ENCODE assay signal across 29 mouse cellular contexts in the genomic region with DNA sequence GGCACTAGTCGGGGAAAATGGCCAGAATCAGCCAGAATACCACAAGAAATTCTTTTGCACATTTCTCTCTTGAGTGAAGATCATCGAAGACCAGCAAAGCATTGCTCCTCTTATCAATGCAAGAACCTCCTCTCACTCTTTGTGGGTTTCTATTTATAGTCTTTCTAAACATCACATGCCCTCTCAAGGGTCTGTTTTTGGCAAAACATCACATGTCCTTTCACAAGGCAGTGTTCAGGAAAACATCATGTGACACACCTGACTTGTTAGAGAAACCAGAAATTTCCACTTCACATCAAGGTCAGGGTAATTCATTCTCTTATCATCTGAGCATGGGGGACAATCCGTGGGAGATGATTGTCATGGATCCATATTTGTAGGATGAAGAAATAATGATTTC. TPM values are rescaled to one million over a fixed set of nuclear protein-coding genes. Genes with fewer than 3 reads are reported as not detected.
A peak's percentile ranks its signal among the peaks of the same experiment; 100 is the strongest.
DNase-seq lines count a peak whose midpoint lies in the region; ATAC-seq and TF ChIP-seq lines count a peak whose summit lies in the region.
"Had no signal": no experiment of that assay in that cellular context is flagged by ENCODE, and none has a peak within 500 bp of the region (broad histone marks: within the 10 kb centered on the region; RNA-seq: fewer than 3 reads in every experiment).

No protein-coding gene starts in this region.

- H3K4me1 ChIP-seq in forebrain, embryonic 10.5 days, result no peaks in the 10 kb centered on the region
- H3K4me1 ChIP-seq in forebrain, postnatal 0 days (ENCODE audit: insufficient read depth), result no peaks in the 10 kb centered on the region
- H3K4me1 ChIP-seq: forebrain, embryonic 12.5 days; forebrain, embryonic 15.5 days; heart, embryonic 10.5 days; heart, embryonic 13.5 days; hindbrain, embryonic 12.5 days; hindbrain, embryonic 15.5 days had no signal

- no peak overlapping the region for H3K4me2 ChIP-seq in forebrain, postnatal 0 days (ENCODE audit: low read depth)
- H3K4me2 ChIP-seq: forebrain, embryonic 12.5 days; forebrain, embryonic 15.5 days; heart, embryonic 13.5 days; hindbrain, embryonic 12.5 days; hindbrain, embryonic 15.5 days had no signal

- no peaks in the 10 kb centered on the region for H3K27me3 ChIP-seq in forebrain, embryonic 10.5 days (ENCODE audit: poor library complexity, severe bottlenecking)
- no peaks in the 10 kb centered on the region for H3K27me3 ChIP-seq in forebrain, postnatal 0 days (ENCODE audit: insufficient read depth, low read length)
- H3K27me3 ChIP-seq: forebrain, embryonic 12.5 days; forebrain, embryonic 15.5 days; heart, embryonic 13.5 days; hindbrain, embryonic 12.5 days; hindbrain, embryonic 15.5 days had no signal

- ATAC-seq in forebrain, postnatal 0 days, result no peak
- ATAC-seq: activated CD4-positive, CD25-positive, alpha-beta regulatory T cell, adult 4 months; forebrain, embryonic 15.5 days; intestine, embryonic 16.5 days had no signal

- WGBS in forebrain, embryonic 10.5 days, result 90% methylated on average over 3 of the region's 3 CpGs
- WGBS in forebrain, postnatal 0 days, result 91% methylated on average over 3 of the region's 3 CpGs

- H3K4me3 ChIP-seq in forebrain, embryonic 10.5 days, result no peak overlapping the region
- no peak overlapping the region for H3K4me3 ChIP-seq in forebrain, postnatal 0 days (ENCODE audit: low read depth, low read length)
- H3K4me3 ChIP-seq: forebrain, embryonic 12.5 days; forebrain, embryonic 15.5 days; heart, embryonic 10.5 days; heart, embryonic 13.5 days; hindbrain, embryonic 12.5 days; hindbrain, embryonic 15.5 days had no signal

- H3K36me3 ChIP-seq in forebrain, embryonic 10.5 days (replicated peaks), result no peaks in the 10 kb centered on the region
- H3K36me3 ChIP-seq in forebrain, postnatal 0 days (ENCODE audit: insufficient read depth), result no peaks in the 10 kb centered on the region
- H3K36me3 ChIP-seq: forebrain, embryonic 12.5 days; forebrain, embryonic 15.5 days; heart, embryonic 10.5 days; heart, embryonic 13.5 days; hindbrain, embryonic 12.5 days; hindbrain, embryonic 15.5 days had no signal

- no peaks in the 10 kb centered on the region for H3K9me3 ChIP-seq in forebrain, embryonic 10.5 days
- no peaks in the 10 kb centered on the region for H3K9me3 ChIP-seq in forebrain, postnatal 0 days (ENCODE audit: low read length)
- H3K9me3 ChIP-seq: forebrain, embryonic 12.5 days; forebrain, embryonic 15.5 days; heart, embryonic 10.5 days; heart, embryonic 13.5 days; hindbrain, embryonic 15.5 days had no signal

- no peak overlapping the region for H3K9ac ChIP-seq in forebrain, postnatal 0 days
- H3K9ac ChIP-seq: forebrain, embryonic 12.5 days; forebrain, embryonic 15.5 days; heart, embryonic 13.5 days; hindbrain, embryonic 12.5 days; hindbrain, embryonic 15.5 days had no signal

- H3K27ac ChIP-seq in forebrain, embryonic 10.5 days, result no peak overlapping the region
- no peak overlapping the region for H3K27ac ChIP-seq in forebrain, postnatal 0 days (ENCODE audit: low read depth, low read length)
- H3K27ac ChIP-seq: forebrain, embryonic 12.5 days; forebrain, embryonic 15.5 days; heart, embryonic 10.5 days; heart, embryonic 13.5 days; hindbrain, embryonic 12.5 days; hindbrain, embryonic 15.5 days had no signal

- DNase-seq in lung, postnatal 36 days, result peak; percentile 28
- DNase-seq in lung, postnatal 25 days (ENCODE audit: low spot score), result no peak
- DNase-seq in CD4-positive, CD25-positive, alpha-beta regulatory T cell, adult 2 months (ENCODE audit: low read depth, low spot score), result peak; percentile 53
- DNase-seq in T-cell, adult 2 months (ENCODE audit: low spot score), result peak; percentile 31
- DNase-seq in naive thymus-derived CD4-positive, alpha-beta T cell, adult 2 months (ENCODE audit: low read depth), result peak; percentile 67
- no peak for DNase-seq in forebrain, embryonic 10.5 days (ENCODE audit: extremely low spot score, low spot score)
- no peak for DNase-seq in forebrain, postnatal 0 days
- no peak for DNase-seq in adrenal gland, adult 18-20 months (ENCODE audit: low spot score in 2 of 2)
- DNase-seq: adrenal gland, postnatal 10 days; adrenal gland, postnatal 36 days; cerebellum, adult 18-20 months; cerebellum, adult 9-10 months; cerebellum, postnatal 14 days; gastrocnemius, postnatal 10 days; gastrocnemius, postnatal 36 days had no signal

- no peak for TF ChIP-seq CTCF in forebrain, postnatal 0 days (IDR thresholded peaks at IDR 0.05; ENCODE audit: low read depth)

RNA-seq across cellular contexts. Expression of a gene that starts 12.9 kb away (rescaled TPM):
- polyA plus RNA-seq in forebrain, embryonic 10.5 days (2016; fragmentation: Nextera tagmentation; extraction: Ambion mirVana), result 3.5 and 5.8 TPM in 2 replicates
- 1.9 and 3.2 TPM in 2 replicates for total RNA-seq in forebrain, postnatal 0 days (2014; rRNA removed)
- polyA plus RNA-seq in forebrain, postnatal 0 days (2015; fragmentation: Nextera tagmentation; extraction: Ambion mirVana), result 4.0 and 4.8 TPM in 2 replicates
- 1 to 10 TPM in 1 of 2 experiments, under 1 TPM in 1; 0.89 to 1.2 TPM for total RNA-seq in adrenal gland, adult 18-20 months (2021)
- total RNA-seq: gastrocnemius, adult 18-20 months; MEL had no signal

RNA-seq across cellular contexts. Expression of a gene that starts 35.5 kb away (rescaled TPM):
- 4.3 and 4.9 TPM in 2 replicates for polyA plus RNA-seq in forebrain, embryonic 10.5 days (2016; fragmentation: Nextera tagmentation; extraction: Ambion mirVana)
- 6.7 and 11.3 TPM in 2 replicates for total RNA-seq in forebrain, postnatal 0 days (2014; rRNA removed)
- polyA plus RNA-seq in forebrain, postnatal 0 days (2015; fragmentation: Nextera tagmentation; extraction: Ambion mirVana), result 8.1 and 8.4 TPM in 2 replicates
- 10 to 100 TPM; 10.1 to 16.1 TPM for total RNA-seq in adrenal gland, adult 18-20 months (2021)

RNA-seq across cellular contexts. Expression of a gene that starts 40.8 kb away (rescaled TPM):
- 0.05 and 0.09 TPM in 2 replicates for polyA plus RNA-seq in forebrain, embryonic 10.5 days (2016; fragmentation: Nextera tagmentation; extraction: Ambion mirVana)
- 0.15 and 0.67 TPM in 2 replicates for total RNA-seq in forebrain, postnatal 0 days (2014; rRNA removed)
- 0.05 TPM in 2 replicates for polyA plus RNA-seq in forebrain, postnatal 0 days (2015; fragmentation: Nextera tagmentation; extraction: Ambion mirVana)
- under 1 TPM in 1 of 2 experiments, not detected in 1; 0.13 TPM for total RNA-seq in adrenal gland, adult 18-20 months (2021)
- total RNA-seq: gastrocnemius, adult 18-20 months; granulocyte monocyte progenitor cell, adult 5-6 weeks; hematopoietic stem cell, adult 5-6 weeks; MEL had no signal
- polyA plus RNA-seq: activated CD4-positive, CD25-positive, alpha-beta regulatory T cell, adult 4 months; C2C12; embryonic facial prominence, embryonic 14.5 days; hindbrain, embryonic 15.5 days; intestine, embryonic 16.5 days had no signal

Comparison
In these comparisons a context has a peak if more than half of its experiments do, and no peak if none do; other contexts are left out.
1. DNase-seq: peak in lung, postnatal 36 days (single experiment), CD4-positive, CD25-positive, alpha-beta regulatory T cell, adult 2 months (single experiment), T-cell, adult 2 months (single experiment) and naive thymus-derived CD4-positive, alpha-beta T cell, adult 2 months (single experiment); none in lung, postnatal 25 days (single experiment), forebrain, embryonic 10.5 days (single experiment), forebrain, postnatal 0 days (single experiment) and adrenal gland, adult 18-20 months (0 of 2).